Mouse (Mus musculus): ENCODE data around the gene BC037034. TPM values are rescaled to one million over a fixed set of nuclear protein-coding genes. Genes with fewer than 3 reads are reported as not detected.

Gene BC037034
- polyA plus RNA-seq, 1 experiment from 2014 or later, result 5.8 TPM

DNA sequence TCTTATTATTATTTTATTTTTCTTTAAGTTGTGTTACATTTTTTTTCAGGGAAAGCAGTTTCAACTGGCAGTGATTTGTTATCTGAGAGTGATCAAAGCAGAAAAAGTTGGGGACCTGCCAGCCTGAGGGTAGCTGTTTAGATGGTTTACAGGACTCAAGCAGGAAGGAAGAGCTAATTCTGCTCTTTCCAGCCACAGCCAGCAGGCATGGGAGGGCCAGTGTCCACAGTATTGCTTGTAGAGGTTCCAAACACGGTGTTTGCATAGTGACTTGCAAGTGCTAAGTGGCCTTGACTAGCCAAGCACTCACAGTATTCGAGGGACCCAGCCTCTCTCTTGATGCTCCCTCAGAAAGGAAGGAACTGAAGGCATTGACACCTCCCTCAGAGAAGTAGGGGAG is 22.3 kb downstream of the BC037034 start:
- Histone ChIP-seq H3K36me3 (ENCODE audit: control insufficient read depth, insufficient read depth, low read length) (no peaks in the 10 kb centered on the region), H3K27ac (replicated peaks; ENCODE audit: low read depth, low read length) (no peak overlapping the region), H3K4me2 (ENCODE audit: low read depth, low read length) (no peak overlapping the region), H3K27me3 (replicated peaks; ENCODE audit: control insufficient read depth, insufficient read depth, low read length) (no peaks in the 10 kb centered on the region), H3K9me3 (ENCODE audit: control insufficient read depth, low read length) (no peaks in the 10 kb centered on the region), H3K9ac (ENCODE audit: low read depth, low read length) (no peak overlapping the region), H3K4me1 (ENCODE audit: control insufficient read depth, insufficient read depth, low read length) (no peaks in the 10 kb centered on the region), H3K4me3 (ENCODE audit: low read depth, low read length) (no peak overlapping the region)
- 29% methylated on average over 2 of the region's 2 CpGs for WGBS
- DNase-seq (ENCODE audit: low spot score), result no peak
- no peak for ATAC-seq (ENCODE audit: low read depth)

DNA sequence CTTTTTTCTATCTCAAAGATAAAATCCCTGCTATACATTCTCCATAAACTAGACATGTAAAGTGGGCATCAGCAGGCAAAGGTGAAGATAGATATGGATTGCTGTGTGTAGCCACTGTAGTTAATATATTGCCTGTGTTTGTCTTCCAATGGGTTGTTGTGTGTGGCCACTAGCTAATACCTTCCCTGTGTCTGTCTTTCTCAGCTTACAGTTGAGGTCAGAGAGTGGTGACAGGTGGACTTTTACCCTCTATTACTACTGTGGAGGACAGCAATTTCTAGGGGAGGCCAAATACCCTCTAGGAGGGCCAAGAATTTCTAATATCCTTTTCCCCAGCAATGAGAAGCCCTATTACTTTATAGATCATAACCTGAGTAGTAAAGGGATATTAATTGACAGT is 29.6 kb downstream of the BC037034 start:
- no peaks in the 10 kb centered on the region for H3K9me3 ChIP-seq (ENCODE audit: control insufficient read depth, low read length)
- no peaks in the 10 kb centered on the region for H3K4me1 ChIP-seq (ENCODE audit: control insufficient read depth, insufficient read depth, low read length)
- no peak overlapping the region for H3K4me3 ChIP-seq (ENCODE audit: low read depth, low read length)
- H3K4me2 ChIP-seq (ENCODE audit: low read depth, low read length), result no peak overlapping the region
- H3K36me3 ChIP-seq (ENCODE audit: control insufficient read depth, insufficient read depth, low read length), result no peaks in the 10 kb centered on the region
- ATAC-seq (ENCODE audit: low read depth) (no peak), DNase-seq (ENCODE audit: low spot score) (no peak)
- no peaks in the 10 kb centered on the region for H3K27me3 ChIP-seq (replicated peaks; ENCODE audit: control insufficient read depth, insufficient read depth, low read length)
- H3K27ac ChIP-seq (replicated peaks; ENCODE audit: low read depth, low read length), result no peak overlapping the region
- no peak overlapping the region for H3K9ac ChIP-seq (ENCODE audit: low read depth, low read length)

DNA sequence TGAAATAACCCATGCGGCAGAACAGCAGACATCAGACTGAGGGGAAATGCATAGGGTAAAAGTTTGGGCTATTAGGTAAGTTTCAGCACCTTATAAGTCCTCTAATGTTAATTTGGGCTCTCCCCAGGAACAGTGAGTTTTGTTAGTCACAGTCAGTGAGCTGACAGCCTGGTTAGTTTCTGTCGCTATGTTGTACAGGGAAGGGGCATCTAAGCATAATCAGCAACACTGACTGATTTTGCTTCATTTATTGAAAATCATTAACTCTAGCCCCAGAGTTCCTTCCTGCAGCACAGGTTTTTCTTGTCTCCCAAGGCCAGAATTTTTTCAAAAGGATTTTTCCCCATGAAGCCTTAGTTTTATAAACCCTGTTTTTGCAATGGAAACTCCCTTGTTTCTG is 30.1 kb downstream of the BC037034 start:
- no peak for ATAC-seq (ENCODE audit: low read depth)
- Histone ChIP-seq H3K9ac (ENCODE audit: low read depth, low read length) (no peak overlapping the region), H3K27me3 (replicated peaks; ENCODE audit: control insufficient read depth, insufficient read depth, low read length) (no peaks in the 10 kb centered on the region), H3K9me3 (ENCODE audit: control insufficient read depth, low read length) (no peaks in the 10 kb centered on the region), H3K4me3 (ENCODE audit: low read depth, low read length) (no peak overlapping the region), H3K4me1 (ENCODE audit: control insufficient read depth, insufficient read depth, low read length) (no peaks in the 10 kb centered on the region), H3K4me2 (ENCODE audit: low read depth, low read length) (no peak overlapping the region), H3K27ac (replicated peaks; ENCODE audit: low read depth, low read length) (no peak overlapping the region), H3K36me3 (ENCODE audit: control insufficient read depth, insufficient read depth, low read length) (no peaks in the 10 kb centered on the region)
- 83% methylated on average over 2 of the region's 2 CpGs for WGBS
- DNase-seq (ENCODE audit: low spot score), result no peak

DNA sequence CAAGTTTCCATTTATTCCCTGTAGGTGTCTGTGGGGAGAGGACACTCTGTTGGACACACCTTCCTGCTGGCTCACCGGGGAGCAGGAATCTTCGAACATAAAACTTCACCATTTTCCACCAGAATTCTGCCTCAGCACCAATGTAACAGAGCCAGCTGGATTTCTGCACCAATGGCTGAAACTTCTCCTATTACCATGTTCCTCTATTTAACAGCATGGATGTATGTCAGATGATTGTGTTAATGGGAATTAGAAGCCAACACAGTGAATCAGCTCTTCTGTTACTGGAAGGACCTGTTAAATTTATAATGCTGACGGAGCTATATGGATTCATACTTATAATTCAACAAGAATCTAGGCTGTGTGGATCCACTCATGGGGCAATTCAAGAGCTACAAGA is 34.3 kb downstream of the BC037034 start:
- Histone ChIP-seq H3K27ac (replicated peaks; ENCODE audit: low read depth, low read length) (no peak overlapping the region), H3K27me3 (replicated peaks; ENCODE audit: control insufficient read depth, insufficient read depth, low read length) (no peaks in the 10 kb centered on the region), H3K4me2 (ENCODE audit: low read depth, low read length) (no peak overlapping the region), H3K9ac (ENCODE audit: low read depth, low read length) (no peak overlapping the region), H3K9me3 (ENCODE audit: control insufficient read depth, low read length) (no peaks in the 10 kb centered on the region), H3K4me3 (ENCODE audit: low read depth, low read length) (no peak overlapping the region), H3K36me3 (ENCODE audit: control insufficient read depth, insufficient read depth, low read length) (no peaks in the 10 kb centered on the region), H3K4me1 (ENCODE audit: control insufficient read depth, insufficient read depth, low read length) (no peaks in the 10 kb centered on the region)
- ATAC-seq (ENCODE audit: low read depth) (no peak), DNase-seq (ENCODE audit: low spot score) (no peak)
- WGBS, result 94% methylated on average over 3 of the region's 3 CpGs

DNA sequence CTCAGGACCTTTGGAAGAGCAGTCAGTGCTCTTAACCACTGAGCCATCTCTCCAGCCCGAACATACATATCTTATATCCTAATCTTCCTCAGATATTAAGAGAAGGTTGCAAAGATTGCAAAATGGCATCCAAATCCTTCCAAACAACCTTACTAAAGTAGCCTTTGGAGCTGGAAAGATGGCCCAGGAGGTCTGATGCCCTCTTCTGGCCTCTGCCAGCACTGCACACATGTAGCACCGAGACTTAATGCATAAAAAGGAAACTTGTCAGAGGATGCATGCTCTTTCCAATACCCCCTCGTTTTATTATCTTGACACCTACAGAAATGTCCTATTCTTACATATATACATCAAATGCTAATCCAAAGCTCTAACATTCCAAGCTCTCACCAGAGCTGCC is 35.8 kb downstream of the BC037034 start:
- Histone ChIP-seq H3K36me3 (ENCODE audit: control insufficient read depth, insufficient read depth, low read length) (no peaks in the 10 kb centered on the region), H3K4me2 (ENCODE audit: low read depth, low read length) (no peak overlapping the region), H3K27ac (replicated peaks; ENCODE audit: low read depth, low read length) (no peak overlapping the region), H3K4me3 (ENCODE audit: low read depth, low read length) (no peak overlapping the region), H3K9ac (ENCODE audit: low read depth, low read length) (no peak overlapping the region), H3K4me1 (ENCODE audit: control insufficient read depth, insufficient read depth, low read length) (no peaks in the 10 kb centered on the region), H3K9me3 (ENCODE audit: control insufficient read depth, low read length) (no peaks in the 10 kb centered on the region), H3K27me3 (replicated peaks; ENCODE audit: control insufficient read depth, insufficient read depth, low read length) (no peaks in the 10 kb centered on the region)
- DNase-seq (ENCODE audit: low spot score) (no peak), ATAC-seq (ENCODE audit: low read depth) (no peak)
- WGBS, result 62% methylated on average over 3 of the region's 3 CpGs

DNA sequence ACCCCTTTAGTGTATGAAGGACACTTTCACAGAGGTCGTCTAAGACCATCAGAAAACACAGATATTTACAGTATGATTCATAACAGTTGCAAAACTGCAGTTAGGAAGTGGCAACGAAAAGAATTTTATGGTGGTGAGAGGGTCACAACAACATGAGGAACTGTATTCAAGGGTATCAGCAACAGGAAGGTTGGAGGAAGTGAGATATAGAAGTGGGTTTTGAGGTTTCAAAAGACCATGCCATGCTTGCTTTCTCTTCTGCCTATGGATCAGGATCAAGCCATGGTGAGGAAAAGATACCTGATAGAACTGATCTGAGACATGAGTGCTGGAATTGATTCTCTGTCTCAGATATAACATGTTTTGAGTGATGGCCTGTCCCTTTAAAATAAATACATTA is 36.5 kb downstream of the BC037034 start:
- H3K36me3 ChIP-seq (ENCODE audit: control insufficient read depth, insufficient read depth, low read length), result no peaks in the 10 kb centered on the region
- no peak overlapping the region for H3K4me2 ChIP-seq (ENCODE audit: low read depth, low read length)
- WGBS, result 63% methylated on average over 2 of the region's 2 CpGs
- no peak overlapping the region for H3K9ac ChIP-seq (ENCODE audit: low read depth, low read length)
- no peak for ATAC-seq (ENCODE audit: low read depth)
- no peaks in the 10 kb centered on the region for H3K27me3 ChIP-seq (replicated peaks; ENCODE audit: control insufficient read depth, insufficient read depth, low read length)
- no peak overlapping the region for H3K4me3 ChIP-seq (ENCODE audit: low read depth, low read length)
- H3K27ac ChIP-seq (replicated peaks; ENCODE audit: low read depth, low read length), result no peak overlapping the region
- H3K9me3 ChIP-seq (ENCODE audit: control insufficient read depth, low read length), result no peaks in the 10 kb centered on the region
- no peaks in the 10 kb centered on the region for H3K4me1 ChIP-seq (ENCODE audit: control insufficient read depth, insufficient read depth, low read length)
- DNase-seq (ENCODE audit: low spot score), result no peak

DNA sequence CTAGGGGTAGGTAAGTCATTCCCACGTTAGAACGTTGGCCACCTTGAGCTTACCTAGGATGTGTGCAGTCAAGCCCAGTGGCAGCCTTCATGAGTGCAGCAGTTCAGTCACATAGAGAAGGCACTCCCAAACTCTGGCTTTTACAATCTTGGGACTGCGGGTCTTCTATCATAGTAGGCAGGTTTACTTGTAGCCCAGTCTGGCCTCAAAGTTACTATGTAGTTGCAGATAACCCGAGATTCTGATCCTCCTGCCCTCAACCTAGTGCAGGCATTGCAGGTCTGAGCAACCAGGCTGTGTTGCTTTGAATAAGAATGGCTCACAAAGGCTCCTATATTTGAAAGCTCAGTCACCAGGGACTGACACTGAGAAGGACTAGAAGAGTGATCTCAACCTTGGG is 37.3 kb downstream of the BC037034 start:
- Histone ChIP-seq H3K9me3 (ENCODE audit: control insufficient read depth, low read length) (no peaks in the 10 kb centered on the region), H3K27me3 (replicated peaks; ENCODE audit: control insufficient read depth, insufficient read depth, low read length) (no peaks in the 10 kb centered on the region), H3K4me1 (ENCODE audit: control insufficient read depth, insufficient read depth, low read length) (no peaks in the 10 kb centered on the region), H3K36me3 (ENCODE audit: control insufficient read depth, insufficient read depth, low read length) (no peaks in the 10 kb centered on the region), H3K27ac (replicated peaks; ENCODE audit: low read depth, low read length) (no peak overlapping the region), H3K4me2 (ENCODE audit: low read depth, low read length) (no peak overlapping the region), H3K9ac (ENCODE audit: low read depth, low read length) (no peak overlapping the region), H3K4me3 (ENCODE audit: low read depth, low read length) (no peak overlapping the region)
- DNase-seq (ENCODE audit: low spot score) (no peak), ATAC-seq (ENCODE audit: low read depth) (no peak)
- WGBS, result 72% methylated on average over 4 of the region's 4 CpGs

DNA sequence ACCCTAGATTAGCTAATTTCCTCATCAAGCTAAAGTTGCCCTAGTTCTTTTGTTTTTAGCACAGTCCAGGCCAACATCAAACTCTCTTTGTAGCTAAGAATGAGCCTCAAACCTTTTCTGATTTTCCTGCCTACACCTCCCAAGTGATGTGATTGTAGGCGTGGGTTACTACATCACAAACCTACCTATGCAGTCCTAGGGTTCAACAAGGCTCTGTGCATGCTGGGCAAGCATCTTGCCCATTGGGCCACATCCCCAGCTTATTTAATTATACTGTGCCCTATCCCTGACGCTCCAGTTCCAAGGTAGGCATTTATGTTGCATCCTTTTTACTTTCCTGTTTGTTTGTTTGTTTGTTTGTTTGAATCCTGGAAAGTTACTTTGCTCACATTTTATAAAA is 38.1 kb downstream of the BC037034 start, which contains the start of gene Nxpe5:
Gene Nxpe5, plus strand, starts transcription at position 199 of the 400 bp plus-strand sequence.
- Histone ChIP-seq H3K27ac (replicated peaks; ENCODE audit: low read depth, low read length) (no peak within 1 kb of the TSS), H3K27me3 (replicated peaks; ENCODE audit: control insufficient read depth, insufficient read depth, low read length) (no peaks in the 10 kb centered on the region), H3K36me3 (ENCODE audit: control insufficient read depth, insufficient read depth, low read length) (no peaks in the 10 kb centered on the region), H3K9ac (ENCODE audit: low read depth, low read length) (no peak within 1 kb of the TSS), H3K4me3 (ENCODE audit: low read depth, low read length) (no peak within 1 kb of the TSS), H3K4me1 (ENCODE audit: control insufficient read depth, insufficient read depth, low read length) (no peaks in the 10 kb centered on the region), H3K4me2 (ENCODE audit: low read depth, low read length) (no peak within 1 kb of the TSS), H3K9me3 (ENCODE audit: control insufficient read depth, low read length) (no peaks in the 10 kb centered on the region)
- no peak for ATAC-seq (ENCODE audit: low read depth)
- WGBS, result 52% methylated on average over 2 of the region's 2 CpGs
- no peak for DNase-seq (ENCODE audit: low spot score)

DNA sequence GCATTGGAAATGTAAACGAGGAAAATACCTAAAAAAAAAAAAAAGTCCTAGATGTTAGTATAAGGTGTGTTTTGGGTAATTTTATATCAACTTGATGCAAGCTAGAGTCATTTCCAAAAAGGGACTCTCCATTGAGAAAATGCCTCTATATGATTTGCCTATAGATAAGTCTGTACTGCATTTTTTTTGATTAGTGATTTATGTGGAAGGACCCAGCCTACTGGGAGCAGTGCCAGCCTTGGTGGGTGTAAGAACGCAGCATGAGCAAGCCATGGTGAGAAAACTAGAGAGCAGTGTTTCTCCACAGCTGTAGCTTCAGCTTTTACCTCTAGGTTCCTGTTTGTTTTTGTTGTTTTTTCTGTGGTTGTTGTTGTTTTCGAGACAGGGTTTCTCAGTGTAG is 40.5 kb downstream of the BC037034 start:
- no peak overlapping the region for H3K4me3 ChIP-seq (ENCODE audit: low read depth, low read length)
- no peaks in the 10 kb centered on the region for H3K4me1 ChIP-seq (ENCODE audit: control insufficient read depth, insufficient read depth, low read length)
- DNase-seq (ENCODE audit: low spot score) (no peak), ATAC-seq (ENCODE audit: low read depth) (no peak)
- no peaks in the 10 kb centered on the region for H3K27me3 ChIP-seq (replicated peaks; ENCODE audit: control insufficient read depth, insufficient read depth, low read length)
- H3K9me3 ChIP-seq (ENCODE audit: control insufficient read depth, low read length), result no peaks in the 10 kb centered on the region
- no peaks in the 10 kb centered on the region for H3K36me3 ChIP-seq (ENCODE audit: control insufficient read depth, insufficient read depth, low read length)
- WGBS, result 51% methylated on average over 3 of the region's 3 CpGs
- no peak overlapping the region for H3K27ac ChIP-seq (replicated peaks; ENCODE audit: low read depth, low read length)
- no peak overlapping the region for H3K4me2 ChIP-seq (ENCODE audit: low read depth, low read length)
- H3K9ac ChIP-seq (ENCODE audit: low read depth, low read length), result no peak overlapping the region
